ENCODE assay signal across 8 mouse cellular contexts in genomic region chr5:74065565-74066275, GRCm38 (mm10). TPM values are rescaled to one million over a fixed set of nuclear protein-coding genes. Genes with fewer than 3 reads are reported as not detected.
A peak's percentile ranks its signal among the peaks of the same experiment; 100 is the strongest.
DNase-seq lines count a peak whose midpoint lies in the region; TF ChIP-seq lines count a peak whose summit lies in the region.

No protein-coding gene starts in this region.

- peak in 1 of 2 experiments; percentile 46 for DNase-seq in cerebellum, adult 2 months
- no peak for DNase-seq in cerebellum, adult 11 months
- DNase-seq in brain, adult 2 months (ENCODE audit: low read depth, low spot score): peak; percentile 42
- DNase-seq in kidney, adult 18-20 months: peak; percentile 26
- DNase-seq in lung, postnatal 14 days: peak; percentile 43
- no peak for DNase-seq in left cerebral cortex, adult 11 months (ENCODE audit: low spot score)
- DNase-seq in layer of hippocampus, postnatal 25 days (ENCODE audit: extremely low spot score in 1 of 2, low spot score in 1 of 2): no peak
- DNase-seq in thymus, adult 2 months: no peak

- TF ChIP-seq POLR2A in cerebellum, adult 2 months (IDR thresholded peaks at IDR 0.05; ENCODE audit: borderline replicate concordance, insufficient read depth, low read length): no peak
- no peak for TF ChIP-seq POLR2A in thymus, adult 2 months (IDR thresholded peaks at IDR 0.05; ENCODE audit: control insufficient read depth, extremely low read depth, insufficient read depth, low read length, poor library complexity)

- peaks cover 23% of the 10 kb centered on the region for H3K4me1 ChIP-seq in cerebellum, adult 2 months (ENCODE audit: control insufficient read depth, insufficient read depth, low read length)
- H3K4me1 ChIP-seq in thymus, adult 2 months (replicated peaks; ENCODE audit: control insufficient read depth, insufficient read depth, low read length): peaks cover 10% of the 10 kb centered on the region

- TF ChIP-seq CTCF in cerebellum, adult 2 months (IDR thresholded peaks at IDR 0.05; ENCODE audit: borderline replicate concordance, insufficient read depth, low read depth, low read length): no peak
- TF ChIP-seq CTCF in thymus, adult 2 months (IDR thresholded peaks at IDR 0.05; ENCODE audit: borderline replicate concordance, control insufficient read depth, extremely low read depth, insufficient read depth, low read length, poor library complexity): no peak

- WGBS in cerebellum, adult 2 months: 21% methylated on average over 11 of the region's 11 CpGs
- 94% methylated on average over 11 of the region's 11 CpGs for WGBS in thymus, adult 2 months

- H3K27ac ChIP-seq in cerebellum, adult 2 months (ENCODE audit: insufficient read depth, low read length): peak overlapping the region; percentile 63
- no peak overlapping the region for H3K27ac ChIP-seq in thymus, adult 2 months (ENCODE audit: control insufficient read depth, insufficient read depth, low read length)

- peak overlapping the region; percentile 92 for H3K4me3 ChIP-seq in cerebellum, adult 2 months (replicated peaks; ENCODE audit: insufficient read depth, low read depth, low read length)
- H3K4me3 ChIP-seq in thymus, adult 2 months (ENCODE audit: control insufficient read depth, insufficient read depth, low read length): no peak overlapping the region

- no peaks in the 10 kb centered on the region for H3K27me3 ChIP-seq in cerebellum, adult 2 months (ENCODE audit: control insufficient read depth, insufficient read depth, low read length)
- H3K27me3 ChIP-seq in thymus, adult 2 months (ENCODE audit: control insufficient read depth, insufficient read depth, low read length): no peaks in the 10 kb centered on the region

- H3K36me3 ChIP-seq in thymus, adult 2 months (ENCODE audit: control insufficient read depth, insufficient read depth, low read length): no peaks in the 10 kb centered on the region

RNA-seq across cellular contexts. Expression of gene Usp46, which starts 2.5 kb away (rescaled TPM):
- 61.4 and 66.2 TPM in 2 replicates for polyA plus RNA-seq in cerebellum, adult 2 months (2012; rRNA removed)
- total RNA-seq in layer of hippocampus, postnatal 25 days (2021): 100 to 1,000 TPM; 139 to 140 TPM
- 1.1 and 2.2 TPM in 2 replicates for polyA plus RNA-seq in thymus, adult 2 months (2012; rRNA removed)

Comparison
In these comparisons a context has a peak if more than half of its experiments do, and no peak if none do; other contexts are left out.
1. DNase-seq: peak in brain, adult 2 months (single experiment), kidney, adult 18-20 months (single experiment) and lung, postnatal 14 days (single experiment); none in cerebellum, adult 11 months (single experiment), left cerebral cortex, adult 11 months (single experiment), layer of hippocampus, postnatal 25 days (0 of 2) and thymus, adult 2 months (single experiment).
2. RNA of gene Usp46, which starts 2.5 kb away (polyA plus RNA-seq): 61.4 to 66.2 TPM in cerebellum, adult 2 months; 1.1 to 2.2 TPM in thymus, adult 2 months; every median in the first group is over 10 times any median in the second.